Mouse (Mus musculus): ENCODE measurements around the gene Clec4f.

GRCm38 (mm10) chr6:83701001-83701400 is 45.0 kb upstream of the Clec4f start:
- TF ChIP-seq MAFK (IDR thresholded peaks at IDR 0.05; ENCODE audit: insufficient read depth, low read depth, low read length): no peak
- no peak for TF ChIP-seq HCFC1 (IDR thresholded peaks at IDR 0.05; ENCODE audit: borderline replicate concordance, insufficient read depth, low read length)
- TF ChIP-seq ZC3H11A (IDR thresholded peaks at IDR 0.05; ENCODE audit: borderline replicate concordance, low read depth, low read length): no peak
- TF ChIP-seq ZNF384 (IDR thresholded peaks at IDR 0.05; ENCODE audit: low read depth, low read length): no peak
- no peak for TF ChIP-seq CHD2 (IDR thresholded peaks at IDR 0.05; ENCODE audit: low read depth, low read length)
